Mouse (Mus musculus) liver, embryonic 12.5 days (tissue): ENCODE results near the gene Fcrl6. TPM values are rescaled to one million over a fixed set of nuclear protein-coding genes. Genes with fewer than 3 reads are reported as not detected.

ENCODE experiments used
- ATAC-seq: fragments of 200-750 bp; cut with Nextera tagmentation; 2 replicates; pipeline ENCODE4 v1.8.0; 2017; ENCODE audit warnings: moderate number of reproducible peaks, mild to moderate bottlenecking, moderate library complexity
- H3K27ac ChIP-seq: fragments of 300-500 bp; sonication (generic); 2 replicates; pipeline ENCODE4 v1.5.1; 2016; ENCODE audit warnings: mild to moderate bottlenecking
- H3K27me3 ChIP-seq: fragments of 300-500 bp; sonication (generic); replicated peaks from 2 replicates; pipeline ENCODE4 v1.6.1; 2016; ENCODE audit warnings: mild to moderate bottlenecking, moderate library complexity
- H3K36me3 ChIP-seq: fragments of 300-500 bp; sonication (generic); 2 replicates; pipeline ENCODE4 v1.6.1; 2016; ENCODE audit warnings: mild to moderate bottlenecking, moderate library complexity
- H3K4me1 ChIP-seq: fragments of 300-500 bp; sonication (generic); 2 replicates; pipeline ENCODE4 v1.6.1; 2016
- H3K4me2 ChIP-seq: fragments of 300-500 bp; sonication (generic); 2 replicates; pipeline ENCODE4 v1.6.1; 2016; ENCODE audit warnings: mild to moderate bottlenecking, moderate library complexity
- H3K4me3 ChIP-seq: fragments of 300-500 bp; sonication (generic); 2 replicates; pipeline ENCODE4 v1.5.1; 2016; ENCODE audit warnings: mild to moderate bottlenecking, moderate library complexity
- H3K9ac ChIP-seq: fragments of 300-500 bp; sonication (generic); 2 replicates; pipeline ENCODE4 v1.6.1; 2016; ENCODE audit warnings: mild to moderate bottlenecking, moderate library complexity
- H3K9me3 ChIP-seq: fragments of 300-500 bp; sonication (generic); replicated peaks from 2 replicates; pipeline ENCODE4 v1.6.1; 2016; ENCODE audit warnings: mild to moderate bottlenecking, moderate library complexity
- WGBS: fragments of 180-500 bp; shearing (Covaris S2); methylation state at CpG from one replicate; pipeline ENCODE4 v1.1.7; 2016; ENCODE audit not compliant: insufficient replicate concordance; 5-methylcytosine and 5-hydroxymethylcytosine counted together
- polyA plus RNA-seq: library from polyadenylated mRNA; unstranded; fragments of >200 nt; fragmentation: Nextera tagmentation; extraction: Ambion mirVana; gene quantifications from 2 replicates; pipeline ENCODE4 v1.2.1, GENCODE M21; 2016

Gene Fcrl6
- polyA plus RNA-seq, 1 experiment from 2014 or later: not detected

GRCm38 (mm10) chr1:172563465-172563828, 38.9 kb downstream of the Fcrl6 start:
- peak overlapping the region; percentile 72 for H3K4me2 ChIP-seq
- no peak; the same call in 1 of the 2 replicates for ATAC-seq
- H3K4me3 ChIP-seq: peak overlapping the region; percentile 53
- H3K36me3 ChIP-seq: no peaks in the 10 kb centered on the region
- 6% methylated on average over 10 of the region's 10 CpGs for WGBS
- H3K4me1 ChIP-seq: peaks cover 13% of the 10 kb centered on the region
- no peak overlapping the region for H3K9ac ChIP-seq
- no peak overlapping the region for H3K27ac ChIP-seq
- peaks cover 84% of the 10 kb centered on the region for H3K27me3 ChIP-seq
- H3K9me3 ChIP-seq: no peaks in the 10 kb centered on the region

DNA sequence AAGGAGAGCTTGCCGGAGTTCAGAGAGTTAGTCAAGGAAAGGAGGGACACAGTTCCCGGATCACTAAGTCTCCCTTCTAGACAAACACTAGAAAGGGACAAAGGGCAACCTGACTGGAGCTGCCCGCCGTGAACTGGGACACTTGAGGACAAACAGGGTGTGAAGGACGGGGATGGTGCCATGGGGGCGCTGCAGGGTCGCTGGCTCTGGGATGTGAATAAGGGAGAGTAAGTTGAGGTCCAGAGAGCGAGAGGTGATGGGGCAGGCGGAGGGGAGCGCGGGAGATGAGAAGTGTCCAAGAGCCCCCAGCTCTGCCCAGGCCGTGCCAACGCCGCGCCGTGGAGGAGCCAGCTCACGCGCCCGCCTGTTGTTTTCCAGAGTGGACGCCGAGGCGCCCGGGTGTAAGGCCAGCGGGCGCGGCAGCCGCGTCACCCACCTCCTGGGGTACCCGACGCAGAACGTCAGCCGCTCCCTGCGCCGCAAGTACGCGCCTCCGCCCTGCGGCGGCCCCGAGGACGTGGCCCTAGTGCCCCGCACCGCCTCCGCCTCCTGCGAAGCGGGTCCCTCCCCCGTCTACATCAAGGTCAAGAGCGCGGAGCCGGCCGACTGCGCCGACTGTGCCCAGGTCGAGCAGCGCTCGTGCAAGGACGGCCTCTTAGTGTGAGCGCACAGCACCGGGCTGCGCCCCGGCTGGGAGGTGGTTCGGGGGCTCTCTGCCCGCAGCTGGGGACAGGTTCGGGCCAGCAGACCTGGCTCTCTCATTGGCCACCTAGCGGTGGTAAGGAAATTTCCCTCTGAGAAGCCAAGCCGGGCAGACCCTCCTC, 39.5 kb downstream of the Fcrl6 start:
- peak; percentile 53 for ATAC-seq
- Histone ChIP-seq H3K4me3 (peak overlapping the region; percentile 53), H3K9ac (peak overlapping the region; percentile 23; the same call in 1 of the 2 replicates), H3K36me3 (no peaks in the 10 kb centered on the region), H3K27me3 (peaks cover 82% of the 10 kb centered on the region), H3K4me2 (peak overlapping the region; percentile 72), H3K4me1 (peaks cover 13% of the 10 kb centered on the region), H3K9me3 (no peaks in the 10 kb centered on the region), H3K27ac (no peak overlapping the region)
- under 1% methylated on average over 66 of the region's 66 CpGs for WGBS

GRCm38 (mm10) chr1:172555638-172556037, 46.7 kb downstream of the Fcrl6 start, which contains the start of gene Vsig8:
Vsig8 (plus strand) TSS chr1:172555938.
- Histone ChIP-seq H3K9me3 (no peaks in the 10 kb centered on the region), H3K9ac (no peak within 1 kb of the TSS), H3K36me3 (no peaks in the 10 kb centered on the region), H3K27me3 (peaks cover 67% of the 10 kb centered on the region), H3K4me3 (no peak within 1 kb of the TSS), H3K4me1 (no peaks in the 10 kb centered on the region), H3K27ac (no peak within 1 kb of the TSS), H3K4me2 (no peak within 1 kb of the TSS)
- no peak for ATAC-seq
- WGBS: 66% methylated on average over 11 of the region's 11 CpGs

DNA sequence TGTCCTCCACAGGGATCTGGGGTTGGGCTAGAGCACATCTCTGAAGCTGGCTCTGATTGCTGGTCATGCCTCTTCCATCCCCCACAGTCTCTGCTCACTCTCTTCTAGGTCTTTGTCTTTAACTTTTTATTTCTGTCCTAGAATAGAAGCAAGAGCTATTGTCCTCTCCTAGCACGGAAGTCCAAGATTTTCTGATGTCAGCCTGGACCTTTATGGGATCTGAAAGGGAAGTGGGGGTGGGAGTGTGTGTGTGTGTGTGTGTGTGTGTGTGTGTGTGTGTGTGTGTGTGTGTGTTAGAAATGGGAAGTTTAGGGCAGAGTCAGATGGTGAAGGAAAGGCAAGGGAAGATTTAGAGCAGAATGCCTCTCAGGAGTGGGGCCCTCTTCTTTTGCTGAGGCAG, 49.7 kb downstream of the Fcrl6 start:
- H3K9ac ChIP-seq: no peak overlapping the region
- H3K27ac ChIP-seq: no peak overlapping the region
- peaks cover 10% of the 10 kb centered on the region; the same call in 1 of the 2 replicates for H3K4me1 ChIP-seq
- no peak for ATAC-seq
- 38% methylated on average over 1 of the region's 1 CpGs for WGBS
- peaks cover 63% of the 10 kb centered on the region for H3K27me3 ChIP-seq
- no peak overlapping the region for H3K4me2 ChIP-seq
- no peaks in the 10 kb centered on the region for H3K9me3 ChIP-seq
- H3K4me3 ChIP-seq: no peak overlapping the region
- H3K36me3 ChIP-seq: no peaks in the 10 kb centered on the region

DNA sequence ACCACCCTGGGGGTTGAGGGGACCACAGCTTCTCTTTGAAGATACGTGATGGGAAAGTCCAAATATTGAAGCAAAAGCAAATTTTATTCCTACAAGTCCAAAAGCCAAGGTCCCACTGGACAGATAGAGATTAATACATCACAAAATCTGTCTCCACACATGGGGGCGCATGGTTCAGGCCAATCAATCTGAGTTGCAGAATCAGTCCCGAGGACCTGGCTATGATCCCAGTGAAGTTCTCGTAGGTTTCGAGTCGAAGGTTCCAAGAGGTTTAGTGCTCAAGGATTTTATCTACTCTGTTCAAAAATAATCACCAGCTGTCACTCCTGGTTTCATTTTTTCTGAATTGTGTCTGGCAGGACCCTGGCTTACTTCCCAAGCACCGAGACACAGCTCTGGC, 51.3 kb downstream of the Fcrl6 start:
- H3K27ac ChIP-seq: no peak overlapping the region
- no peak overlapping the region for H3K9ac ChIP-seq
- H3K4me2 ChIP-seq: peak overlapping the region; percentile 51; the same call in 1 of the 2 replicates
- peaks cover 52% of the 10 kb centered on the region for H3K27me3 ChIP-seq
- ATAC-seq: no peak
- no peaks in the 10 kb centered on the region for H3K36me3 ChIP-seq
- H3K4me3 ChIP-seq: no peak overlapping the region
- H3K9me3 ChIP-seq: no peaks in the 10 kb centered on the region
- 41% methylated on average over 7 of the region's 7 CpGs for WGBS
- H3K4me1 ChIP-seq: peaks cover 10% of the 10 kb centered on the region; the same call in 1 of the 2 replicates

DNA sequence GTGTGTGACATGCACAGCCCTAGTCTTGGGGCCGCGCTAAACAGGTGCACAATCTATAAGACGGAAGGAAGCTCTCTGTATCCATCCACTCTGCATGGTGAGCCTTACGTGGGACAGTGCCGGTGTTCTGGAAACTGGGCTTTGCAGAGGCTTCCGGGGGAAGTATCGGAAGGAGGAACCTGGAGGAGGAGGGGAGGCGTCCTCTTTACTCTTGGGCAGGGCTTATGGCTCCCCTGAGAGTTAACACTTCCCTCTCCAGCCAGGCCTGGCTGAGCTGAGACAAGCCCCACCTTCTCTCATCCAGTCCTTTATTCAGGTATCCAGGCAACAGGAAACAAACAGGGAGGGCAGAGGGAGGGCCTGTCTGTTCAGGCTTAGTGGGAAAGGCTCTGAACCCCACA, 51.8 kb downstream of the Fcrl6 start:
- H3K27ac ChIP-seq: no peak overlapping the region

GRCm38 (mm10) chr1:172549717-172550116, 52.6 kb downstream of the Fcrl6 start:
- no peaks in the 10 kb centered on the region for H3K36me3 ChIP-seq
- no peak for ATAC-seq
- H3K4me3 ChIP-seq: peak overlapping the region; percentile 37
- H3K27ac ChIP-seq: no peak overlapping the region
- peak overlapping the region; percentile 51 for H3K4me2 ChIP-seq
- H3K9me3 ChIP-seq: no peaks in the 10 kb centered on the region
- peaks cover 10% of the 10 kb centered on the region; the same call in 1 of the 2 replicates for H3K4me1 ChIP-seq
- H3K27me3 ChIP-seq: peaks cover 46% of the 10 kb centered on the region
- no peak overlapping the region for H3K9ac ChIP-seq
- WGBS: 8% methylated on average over 8 of the region's 8 CpGs

More for the DNA sequence above, 51.8 kb downstream of the Fcrl6 start:
- H3K4me2 ChIP-seq: peak overlapping the region; percentile 51
- peaks cover 10% of the 10 kb centered on the region; the same call in 1 of the 2 replicates for H3K4me1 ChIP-seq
- ATAC-seq: no peak
- no peaks in the 10 kb centered on the region for H3K36me3 ChIP-seq
- H3K4me3 ChIP-seq: peak overlapping the region; percentile 37
- H3K27me3 ChIP-seq: peaks cover 47% of the 10 kb centered on the region
- H3K9me3 ChIP-seq: no peaks in the 10 kb centered on the region
- WGBS: 1% methylated on average over 8 of the region's 8 CpGs
- no peak overlapping the region for H3K9ac ChIP-seq

DNA sequence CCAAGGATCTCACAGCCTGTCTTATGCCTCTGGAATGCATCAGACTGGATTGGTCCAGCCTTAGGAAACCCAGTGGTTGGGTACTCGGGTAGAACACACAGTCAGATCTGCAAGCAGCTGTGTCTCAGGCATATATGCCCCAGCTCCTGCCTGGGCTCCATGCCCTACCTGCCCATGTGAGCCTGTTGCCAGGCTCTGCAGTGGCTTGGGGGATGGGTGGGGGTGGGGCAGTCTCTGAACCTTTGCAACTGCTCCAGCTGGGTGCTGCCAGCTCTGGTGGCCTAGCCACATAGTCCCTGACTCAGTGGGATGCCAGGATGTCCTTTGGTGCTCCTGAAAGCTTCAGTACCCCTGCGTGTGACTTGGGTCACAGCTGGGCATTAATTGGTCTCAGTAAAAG, 53.0 kb downstream of the Fcrl6 start:
- Histone ChIP-seq H3K4me3 (no peak overlapping the region), H3K4me2 (peak overlapping the region; percentile 51; the same call in 1 of the 2 replicates), H3K27ac (no peak overlapping the region), H3K36me3 (no peaks in the 10 kb centered on the region), H3K4me1 (peaks cover 10% of the 10 kb centered on the region; the same call in 1 of the 2 replicates), H3K9ac (no peak overlapping the region), H3K27me3 (peaks cover 42% of the 10 kb centered on the region), H3K9me3 (no peaks in the 10 kb centered on the region)
- 6% methylated on average over 2 of the region's 2 CpGs for WGBS
- no peak for ATAC-seq

DNA sequence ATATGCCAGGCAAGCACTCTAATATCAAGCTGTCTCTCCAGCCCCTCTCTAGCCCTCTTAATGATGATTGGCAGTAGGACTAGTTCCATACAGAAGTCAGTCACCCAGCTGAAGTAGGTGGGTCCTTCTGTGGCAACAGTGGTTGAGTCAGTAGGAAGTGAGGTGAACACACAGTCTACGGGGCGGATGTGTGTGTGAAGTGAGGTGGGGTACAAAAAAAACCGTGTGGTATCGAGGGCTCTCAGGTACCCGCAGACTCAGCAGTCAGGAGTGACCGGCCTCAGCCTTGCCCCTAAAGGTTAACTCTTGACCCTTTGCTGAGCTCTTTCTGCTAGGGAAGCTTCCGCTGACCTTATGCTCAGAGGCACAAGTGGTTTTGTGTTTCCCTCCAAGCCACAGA, 53.9 kb downstream of the Fcrl6 start:
- 0 out of 2 replicates have a peak overlapping the region, but pooled peaks have one; percentile 12 for H3K4me2 ChIP-seq
- no peak for ATAC-seq
- H3K4me1 ChIP-seq: peaks cover 10% of the 10 kb centered on the region; the same call in 1 of the 2 replicates
- WGBS: 10% methylated on average over 7 of the region's 7 CpGs
- H3K4me3 ChIP-seq: no peak overlapping the region
- H3K27ac ChIP-seq: no peak overlapping the region
- H3K27me3 ChIP-seq: peaks cover 41% of the 10 kb centered on the region
- H3K9me3 ChIP-seq: no peaks in the 10 kb centered on the region
- H3K36me3 ChIP-seq: no peaks in the 10 kb centered on the region
- no peak overlapping the region for H3K9ac ChIP-seq

Other genes with a start within 250 kb of the Fcrl6 start
- 4.3 TPM in 2 replicates for gene Pigm, start 226.0 kb downstream of the Fcrl6 start, polyA plus RNA-seq
- 1.1 and 1.3 TPM in 2 replicates for gene Slamf9, start 127.2 kb downstream of the Fcrl6 start, polyA plus RNA-seq
- gene Igsf9, start 120.8 kb downstream of the Fcrl6 start, polyA plus RNA-seq: 3.9 and 4.2 TPM in 2 replicates
- 177 and 178 TPM in 2 replicates for gene Tagln2, start 102.5 kb downstream of the Fcrl6 start, polyA plus RNA-seq
- 0.55 and 0.79 TPM in 2 replicates for gene Cfap45, start 81.8 kb downstream of the Fcrl6 start, polyA plus RNA-seq
- not detected in 2 replicates for gene Vsig8, start 46.6 kb downstream of the Fcrl6 start, polyA plus RNA-seq
- not detected in 2 replicates for gene Slamf8, start 12.0 kb downstream of the Fcrl6 start, polyA plus RNA-seq
- gene Dusp23, start 30.4 kb upstream of the Fcrl6 start, polyA plus RNA-seq: 4.3 and 5.0 TPM in 2 replicates
- gene Crp, start 95.5 kb upstream of the Fcrl6 start, polyA plus RNA-seq: 8.9 and 9.1 TPM in 2 replicates